ENCODE assay signal across 10 mouse cellular contexts in the genomic region with DNA sequence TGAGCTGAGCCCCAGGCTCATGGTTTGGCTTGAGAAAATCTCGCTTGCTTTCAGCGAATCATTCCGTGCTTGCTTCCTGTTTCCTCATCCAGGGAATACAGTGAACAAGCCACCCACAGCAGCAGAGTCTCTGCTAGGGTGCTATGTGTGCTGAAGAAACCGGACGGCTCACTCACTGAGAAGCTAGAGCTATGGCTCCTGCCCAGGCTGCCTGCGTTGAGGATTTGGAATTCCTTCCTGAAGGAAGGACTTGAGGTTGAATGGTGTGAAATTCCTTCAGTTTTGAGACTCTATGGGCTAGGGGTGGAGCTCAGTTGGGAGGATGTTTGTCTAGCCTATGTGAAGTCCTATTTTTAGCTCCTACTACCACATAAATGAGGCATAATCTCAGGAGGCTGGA.
DNase-seq lines count a peak whose midpoint lies in the region; ATAC-seq lines count a peak whose summit lies in the region.
"Had no signal": no experiment of that assay in that cellular context is flagged by ENCODE, and none has a peak within 500 bp of the region (broad histone marks: within the 10 kb centered on the region; RNA-seq: fewer than 3 reads in every experiment).

No protein-coding gene starts in this region.

- peak overlapping the region; percentile 81 for H3K27ac ChIP-seq in kidney, embryonic 16.5 days (ENCODE audit: low read length)
- peak overlapping the region; percentile 85 for H3K27ac ChIP-seq in heart, embryonic 16.5 days (ENCODE audit: low read length)

- peaks cover 26% of the 10 kb centered on the region for H3K4me1 ChIP-seq in kidney, embryonic 16.5 days (ENCODE audit: insufficient read depth, low read length)
- H3K4me1 ChIP-seq in heart, embryonic 16.5 days (ENCODE audit: control insufficient read depth, insufficient read depth, low read length), result peaks cover 31% of the 10 kb centered on the region

- H3K36me3 ChIP-seq in kidney, embryonic 16.5 days (ENCODE audit: insufficient read depth, low read length), result peaks cover 22% of the 10 kb centered on the region; the same call in 1 of the 2 replicates
- H3K36me3 ChIP-seq in heart, embryonic 16.5 days (ENCODE audit: control insufficient read depth, insufficient read depth), result no peaks in the 10 kb centered on the region

- WGBS in kidney, embryonic 16.5 days, result 42% methylated on average over 6 of the region's 6 CpGs
- WGBS in heart, embryonic 16.5 days, result 19% methylated on average over 6 of the region's 6 CpGs

- H3K27me3 ChIP-seq in kidney, embryonic 16.5 days (ENCODE audit: insufficient read depth, low read length), result no peaks in the 10 kb centered on the region
- no peaks in the 10 kb centered on the region for H3K27me3 ChIP-seq in heart, embryonic 16.5 days (ENCODE audit: control insufficient read depth, insufficient read depth, low read length)

- H3K9me3 ChIP-seq in kidney, embryonic 16.5 days (ENCODE audit: low read length), result no peaks in the 10 kb centered on the region
- no peaks in the 10 kb centered on the region for H3K9me3 ChIP-seq in heart, embryonic 16.5 days (replicated peaks; ENCODE audit: control insufficient read depth, low read length)

- no peak overlapping the region for H3K4me2 ChIP-seq in kidney, embryonic 16.5 days (replicated peaks; ENCODE audit: low read depth, low read length)
- H3K4me2 ChIP-seq in heart, embryonic 16.5 days (ENCODE audit: low read depth, low read length), result 0 out of 2 replicates have a peak overlapping the region, but pooled peaks have one; percentile 4

- no peak for DNase-seq in kidney, adult 18-20 months
- peak; percentile 18 for DNase-seq in adipocyte (ENCODE audit: low spot score)
- peak; percentile 21 for DNase-seq in lung, postnatal 25 days (ENCODE audit: low spot score)
- DNase-seq in adrenal gland, postnatal 10 days, result no peak
- DNase-seq in right cerebral cortex, adult 2 months (ENCODE audit: low spot score in 2 of 2), result no peak
- DNase-seq: cerebellum, postnatal 36 days; retina, postnatal 1 day had no signal

- no peak overlapping the region for H3K4me3 ChIP-seq in kidney, embryonic 16.5 days (ENCODE audit: low read length)
- no peak overlapping the region for H3K4me3 ChIP-seq in heart, embryonic 16.5 days (ENCODE audit: low read length)

- H3K9ac ChIP-seq in kidney, embryonic 16.5 days (replicated peaks; ENCODE audit: low read length), result peak overlapping the region; percentile 13; the same call in 1 of the 2 replicates
- 0 out of 2 replicates have a peak overlapping the region, but pooled peaks have one; percentile 37 for H3K9ac ChIP-seq in heart, embryonic 16.5 days (ENCODE audit: low read length)

- ATAC-seq in kidney, embryonic 16.5 days (ENCODE audit: low FRiP score, low TSS enrichment), result peak; percentile 32; the same call in 1 of the 2 replicates
- ATAC-seq in heart, embryonic 16.5 days (replicated peaks; ENCODE audit: extremely low read depth, insufficient read depth, low FRiP score), result peak; percentile 63
- ATAC-seq: activated CD4-positive, CD25-positive, alpha-beta regulatory T cell, adult 4 months had no signal

Comparison
In these comparisons a context has a peak if more than half of its experiments do, and no peak if none do; other contexts are left out.
1. DNase-seq: peak in adipocyte (single experiment) and lung, postnatal 25 days (single experiment); none in kidney, adult 18-20 months (single experiment), adrenal gland, postnatal 10 days (single experiment) and right cerebral cortex, adult 2 months (0 of 2).